Mouse (Mus musculus): ENCODE measurements around the gene Sec14l3.
"Not testable (repeated sequence)": the region's sequence is repeated elsewhere in the genome, so short reads cannot be mapped to it uniquely, and the experiment has no call there.

Gene Sec14l3

DNA sequence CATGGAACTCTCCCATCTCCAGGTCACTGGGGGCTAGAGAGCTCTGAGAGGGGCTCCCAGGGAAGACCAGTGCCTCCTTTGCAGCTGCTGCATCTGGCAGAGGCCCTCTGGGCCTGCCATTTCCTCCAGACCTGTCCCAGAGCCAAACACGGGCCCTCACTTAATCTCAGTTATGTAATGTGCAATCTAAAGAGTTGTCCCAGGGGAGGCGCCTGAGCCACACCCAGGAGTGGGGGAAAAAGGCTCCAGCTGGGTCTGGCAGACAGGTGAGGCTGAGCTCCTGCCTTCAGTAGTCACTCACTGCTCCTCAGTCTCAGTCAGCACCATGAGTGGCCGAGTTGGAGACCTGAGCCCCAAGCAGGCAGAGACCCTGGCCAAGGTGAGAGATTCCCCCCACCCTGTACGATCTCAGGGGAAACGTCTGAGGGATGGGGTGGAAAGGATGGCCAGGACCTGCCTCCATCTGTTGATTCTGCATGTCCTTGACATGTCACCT is at the start of gene Sec14l3:
TSS of gene Sec14l3 (plus strand) at position 215 of the 496 bp plus-strand sequence.
- DNase-seq (ENCODE audit: low spot score), result no peak

DNA sequence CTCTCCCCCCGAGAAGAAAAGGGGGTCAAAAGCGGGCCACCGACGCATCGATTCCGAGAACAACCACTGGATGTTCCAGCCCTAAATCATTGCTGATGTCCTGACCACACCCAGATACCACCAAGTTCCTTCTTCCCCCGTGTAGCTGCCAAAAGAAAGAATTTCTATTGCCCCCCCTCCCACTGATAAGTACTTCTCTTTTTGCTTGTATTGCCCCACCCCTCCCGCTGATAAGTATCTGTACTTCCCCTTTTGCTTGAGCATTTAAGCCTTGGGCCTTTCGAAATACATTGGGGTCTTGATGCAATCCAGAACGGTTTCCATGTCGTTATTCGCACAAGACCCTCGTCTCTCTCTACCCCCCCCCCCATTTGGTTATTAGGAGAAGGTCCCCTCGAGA is 48.8 kb upstream of the Sec14l3 start:
- not testable (repeated sequence) for DNase-seq (ENCODE audit: low spot score)

DNA sequence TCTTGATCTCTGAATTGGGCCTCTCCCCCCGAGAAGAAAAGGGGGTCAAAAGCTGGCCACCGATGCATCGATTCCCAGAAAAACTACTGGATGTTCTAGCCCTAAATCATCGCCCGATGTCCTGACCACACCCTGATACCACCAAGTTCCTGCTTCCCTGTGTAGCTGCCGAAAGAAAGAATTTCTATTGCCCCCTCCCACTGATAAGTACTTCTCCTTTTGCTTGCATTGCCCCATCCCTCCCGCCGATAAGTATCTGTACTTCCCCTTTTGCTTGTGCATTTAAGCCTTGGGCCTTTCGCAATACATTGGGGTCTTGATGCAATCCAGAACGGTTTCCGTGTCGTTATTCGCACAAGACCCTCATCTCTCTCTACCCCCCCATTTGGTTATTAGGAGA is 42.5 kb upstream of the Sec14l3 start:
- DNase-seq (ENCODE audit: low spot score), result not testable (repeated sequence)

DNA sequence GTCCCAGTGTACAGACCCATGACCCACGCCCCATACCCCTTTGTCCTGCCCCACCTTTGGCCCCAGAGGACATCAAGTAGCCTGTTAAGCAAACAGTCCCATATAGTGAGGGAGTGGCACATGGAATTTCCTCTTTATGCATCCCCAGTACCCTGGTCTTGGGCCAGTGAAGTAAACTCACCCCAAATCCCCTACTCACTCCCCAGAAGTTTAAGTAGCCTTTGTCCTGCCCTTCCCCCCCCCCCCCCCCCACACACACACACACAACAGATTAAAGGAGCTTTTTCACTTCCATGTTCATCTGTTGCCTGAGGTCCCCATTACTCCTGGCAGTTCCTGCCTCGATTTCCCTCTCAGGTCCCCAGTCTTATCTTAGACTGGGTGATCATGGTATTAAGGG is 41.3 kb upstream of the Sec14l3 start:
- no peak for DNase-seq (ENCODE audit: low spot score)

DNA sequence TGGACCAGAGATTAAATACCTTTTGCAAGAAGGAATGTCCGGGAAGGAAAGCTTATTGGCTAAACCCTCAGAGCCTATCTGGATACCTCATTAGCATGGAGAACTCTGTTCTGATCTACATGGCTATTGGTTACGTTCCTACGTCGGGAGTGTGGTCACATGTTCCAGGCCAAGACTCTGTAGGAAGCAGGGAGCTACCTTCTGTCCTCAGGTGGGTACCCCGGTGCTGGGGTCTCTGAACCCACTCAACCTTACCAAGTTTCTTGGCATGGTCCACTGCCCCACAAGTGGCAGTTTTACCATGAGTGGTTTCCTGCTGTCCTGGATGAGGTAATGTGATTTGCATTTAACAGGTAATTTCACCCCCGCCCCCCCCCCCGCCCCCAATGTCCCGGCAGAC is 37.6 kb upstream of the Sec14l3 start:
- DNase-seq (ENCODE audit: low spot score), result no peak

DNA sequence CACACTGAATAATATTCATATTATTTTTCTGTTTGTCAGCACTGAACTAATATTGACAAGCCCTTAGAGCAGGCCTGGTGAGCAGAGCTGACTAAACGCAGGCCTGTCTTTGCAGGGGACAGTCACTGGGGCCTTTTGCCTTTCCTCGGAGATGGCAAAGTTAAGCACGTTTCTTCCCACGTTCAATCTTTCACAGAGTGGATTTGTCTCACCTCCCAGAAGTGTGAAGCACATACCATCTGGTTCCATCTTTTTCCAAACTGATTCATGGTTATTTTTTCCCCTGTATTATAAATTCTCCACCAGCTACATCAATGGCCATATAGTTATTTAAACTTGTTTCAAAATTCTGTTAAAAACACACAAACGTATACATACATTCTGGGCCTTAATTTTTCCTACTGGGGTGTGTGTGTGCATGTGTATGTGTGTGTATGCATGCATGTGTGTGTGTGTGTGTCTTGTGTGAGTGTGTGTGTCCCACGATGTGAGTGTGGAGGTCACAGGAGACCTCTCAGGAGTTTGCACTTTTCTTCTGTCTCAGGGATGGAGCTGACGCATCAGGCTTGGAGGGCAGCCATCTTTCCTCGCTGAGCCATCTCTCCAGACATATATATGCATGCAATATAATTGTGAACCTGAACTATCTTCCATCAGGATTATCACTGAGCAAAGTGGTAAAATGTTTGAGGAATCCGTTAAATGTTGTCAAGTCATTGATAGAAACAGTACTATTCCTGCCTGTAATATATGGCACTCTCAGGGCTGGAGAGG is 36.9 kb upstream of the Sec14l3 start:
- no peak for DNase-seq (ENCODE audit: low spot score)

DNA sequence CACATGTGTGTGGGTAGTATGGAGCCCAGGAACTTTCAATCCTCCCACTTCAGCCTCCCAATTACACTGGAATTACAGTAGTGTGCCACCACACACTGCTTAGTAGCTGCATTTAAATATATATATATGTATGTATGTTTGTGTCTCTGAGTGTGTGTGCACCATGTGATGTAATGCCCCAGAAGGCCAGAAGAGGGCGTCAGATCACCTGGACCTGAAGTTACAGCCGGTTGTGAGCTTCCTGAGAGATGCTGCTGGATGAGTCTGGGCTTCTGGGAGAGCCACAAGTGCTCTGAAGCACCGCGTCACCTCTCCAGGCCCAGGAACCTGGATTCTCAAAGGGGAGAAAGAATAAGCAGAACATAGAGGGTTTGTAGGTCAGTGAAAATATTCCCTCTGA is 35.3 kb upstream of the Sec14l3 start:
- DNase-seq (ENCODE audit: low spot score), result no peak

DNA sequence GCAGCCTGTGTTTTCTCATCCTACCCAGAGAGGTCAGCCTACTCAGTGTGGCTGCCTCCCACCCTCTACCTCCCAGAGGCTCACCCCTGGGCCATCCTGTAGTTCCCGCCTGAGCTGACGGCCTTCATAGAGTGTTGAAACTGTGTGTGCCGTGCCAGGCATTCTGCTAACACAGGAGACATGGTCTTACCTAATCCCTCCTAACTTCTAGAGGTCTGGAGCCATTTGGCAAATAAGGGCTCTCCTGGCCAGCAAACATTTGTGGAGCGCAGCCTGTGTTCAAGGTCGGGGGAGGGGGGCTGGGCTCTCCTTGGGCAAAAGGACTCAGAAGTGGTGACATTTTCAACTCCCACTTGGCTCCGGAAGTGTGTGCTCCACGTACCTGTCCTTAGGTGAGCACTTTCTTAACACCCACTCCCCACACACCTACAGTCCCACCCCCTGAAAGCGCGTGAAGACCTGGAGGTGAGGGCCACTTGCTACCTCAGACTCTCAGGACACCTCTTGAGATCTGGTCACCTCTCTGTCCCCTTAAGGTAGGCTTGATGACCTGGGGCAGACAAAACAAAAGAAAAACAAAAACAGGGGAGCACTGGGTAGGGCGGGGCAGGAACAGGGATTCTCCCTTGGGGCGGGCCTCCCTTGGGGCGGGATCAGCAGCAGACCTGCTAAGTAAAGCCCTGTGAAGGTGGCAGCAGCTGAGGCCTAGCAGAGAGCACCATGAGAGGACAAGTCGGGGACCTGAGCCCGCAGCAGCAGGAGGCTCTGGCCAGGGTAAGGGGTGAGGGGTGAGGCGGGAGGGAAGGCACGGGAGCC is 33.3 kb upstream of the Sec14l3 start, which contains the start of gene Sec14l4:
TSS of gene Sec14l4 (plus strand) at position 337 of the 816 bp plus-strand sequence.
- no peak for DNase-seq (ENCODE audit: low spot score)

DNA sequence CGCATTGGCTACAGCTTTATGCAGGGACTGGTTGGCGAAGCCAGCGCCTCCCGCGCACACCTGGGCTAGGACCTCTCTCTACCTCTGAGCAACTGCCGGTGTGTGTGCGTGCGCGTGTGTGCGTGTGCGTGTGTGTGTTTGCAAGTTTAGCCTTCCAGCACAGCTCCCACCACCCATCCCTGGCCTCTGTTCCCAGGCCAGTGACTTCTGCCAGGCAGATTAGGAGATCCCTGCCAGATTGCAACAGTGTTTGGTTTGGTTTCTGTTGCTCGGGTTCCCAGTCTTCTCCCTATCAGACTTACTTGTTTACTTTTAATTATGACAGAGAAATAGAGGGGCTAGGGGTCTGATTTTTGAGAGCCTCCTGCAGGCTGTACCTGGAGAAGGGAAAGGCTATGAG is 32.7 kb upstream of the Sec14l3 start:
- no peak for DNase-seq (ENCODE audit: low spot score)

DNA sequence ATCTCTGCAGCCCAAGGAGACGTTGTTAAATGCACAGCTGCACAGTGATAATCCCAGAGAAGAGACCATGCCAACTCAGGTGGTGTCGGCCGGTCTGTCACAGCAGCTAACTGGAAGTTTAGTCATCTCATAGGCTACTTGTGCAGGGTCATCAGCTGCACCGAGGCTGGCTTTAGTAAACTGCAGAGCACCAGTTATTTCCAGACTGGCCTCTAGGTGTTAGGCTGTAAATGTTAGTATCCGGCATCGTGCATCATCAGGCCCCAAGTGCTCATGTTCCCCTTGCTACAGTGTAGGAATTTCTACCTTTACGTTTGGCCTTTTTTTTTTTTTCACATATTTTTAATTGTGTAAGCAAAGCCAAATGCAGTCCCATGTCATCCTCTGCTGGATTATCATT is 31.2 kb upstream of the Sec14l3 start:
- no peak for DNase-seq (ENCODE audit: low spot score)

DNA sequence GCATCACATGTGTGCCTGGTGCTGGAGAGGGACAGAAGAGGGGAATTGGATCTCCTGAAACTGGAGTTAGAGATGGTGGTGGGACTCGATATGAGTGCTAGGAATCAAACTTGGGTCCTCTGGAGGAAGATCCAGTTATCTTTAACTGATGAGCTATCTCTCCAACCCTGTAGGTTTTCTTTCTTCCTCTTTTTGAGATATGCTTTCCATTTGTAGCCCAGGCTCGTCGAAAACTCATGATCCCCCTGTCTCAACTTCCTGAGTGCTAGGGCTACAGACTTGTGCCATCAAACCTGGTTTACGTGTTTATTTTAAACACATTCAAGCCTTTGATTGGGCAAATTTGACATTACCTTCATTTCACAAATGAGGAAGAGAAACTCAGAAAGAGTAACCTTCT is 30.5 kb upstream of the Sec14l3 start:
- DNase-seq (ENCODE audit: low spot score), result no peak

DNA sequence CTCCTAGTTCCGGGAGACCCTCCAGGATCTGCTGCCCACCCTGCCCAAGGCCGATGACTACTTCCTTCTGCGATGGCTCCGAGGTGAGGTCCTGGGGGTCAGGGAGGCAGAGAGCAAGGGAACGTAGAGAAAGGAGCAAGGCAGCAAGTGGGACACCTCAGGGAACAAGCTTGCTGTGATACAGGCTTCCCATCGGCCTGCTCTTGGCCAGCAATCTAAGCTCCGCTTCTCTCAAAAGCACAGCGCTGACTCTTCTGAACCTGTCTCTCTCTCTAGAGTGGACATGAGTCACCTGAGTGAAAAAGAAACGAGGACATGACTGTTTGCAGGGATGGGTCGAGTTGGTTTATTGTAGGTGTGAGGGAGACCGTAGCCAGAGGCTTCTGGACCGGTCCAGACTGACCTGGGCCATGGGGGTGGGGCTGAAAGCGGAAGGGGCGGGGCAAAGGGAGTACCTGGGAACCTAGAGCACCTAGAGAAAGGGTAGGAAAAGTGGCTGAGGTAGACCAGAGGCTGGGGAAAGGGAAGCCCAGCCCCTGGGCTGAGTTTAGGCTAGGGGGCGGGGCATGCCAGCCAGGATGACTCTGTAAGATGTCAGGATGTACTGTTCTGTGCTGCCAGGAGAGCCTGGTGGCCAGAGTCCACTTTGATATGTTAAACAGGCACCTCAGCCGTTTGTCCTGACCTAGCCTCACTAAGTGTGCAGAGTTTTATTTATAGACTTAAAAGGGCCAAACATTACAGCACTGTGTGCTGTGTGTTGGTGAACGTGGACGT is 29.3 kb upstream of the Sec14l3 start:
- no peak for DNase-seq (ENCODE audit: low spot score)

DNA sequence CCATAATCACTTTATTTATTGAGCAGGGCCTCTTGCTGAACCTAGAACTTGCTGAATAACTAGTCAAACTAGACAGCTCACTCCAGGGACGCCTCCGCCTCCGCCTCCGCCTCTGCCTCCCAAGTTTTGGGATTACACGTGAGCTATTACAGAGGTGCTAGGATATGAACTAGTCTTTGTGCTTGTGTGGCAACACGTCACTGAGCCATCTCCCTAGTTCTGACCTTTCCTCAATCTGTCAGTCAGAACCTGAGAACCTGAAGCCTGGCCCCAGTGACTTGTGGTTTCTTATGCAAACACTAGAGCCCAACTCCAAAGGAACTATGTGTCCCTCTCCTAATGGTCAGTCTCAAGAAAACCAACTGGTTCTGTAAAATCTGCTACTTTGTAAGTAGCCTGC is 28.7 kb upstream of the Sec14l3 start:
- DNase-seq (ENCODE audit: low spot score), result no peak

DNA sequence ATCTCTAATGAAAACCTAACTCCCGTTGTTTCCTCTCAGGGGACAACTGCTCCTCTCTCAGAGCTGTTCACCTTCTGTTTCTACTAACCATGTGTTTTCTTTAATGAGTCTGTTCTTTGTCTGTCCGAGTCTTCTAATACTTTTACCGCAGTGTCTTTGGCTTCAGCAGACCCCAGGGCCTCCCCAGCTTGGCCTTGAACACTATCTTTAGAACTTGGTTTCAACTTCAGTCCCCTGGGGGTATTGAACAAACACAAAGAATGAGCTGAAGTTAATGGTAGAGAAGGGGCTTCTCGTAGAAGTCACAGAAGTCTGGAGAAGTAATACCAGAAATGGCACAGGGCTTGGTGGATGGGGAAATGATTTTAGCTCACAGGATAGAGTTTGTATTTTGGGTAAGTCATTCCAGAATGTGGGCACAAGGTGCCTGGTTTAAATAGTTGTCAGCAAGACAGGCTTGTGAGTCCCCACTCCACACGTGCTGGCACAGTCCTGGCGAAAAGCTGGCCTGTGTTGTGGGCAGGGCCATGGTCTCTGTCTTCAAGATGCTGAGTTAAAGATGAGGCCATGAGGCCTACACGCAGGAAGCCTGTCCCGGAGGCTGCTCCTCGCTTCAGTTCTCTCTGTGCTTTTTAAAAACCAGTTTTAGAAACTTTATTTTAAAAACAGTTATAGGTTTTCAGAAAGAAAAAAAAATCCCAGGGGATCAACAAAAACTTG is 28.1 kb upstream of the Sec14l3 start:
- DNase-seq (ENCODE audit: low spot score), result no peak

DNA sequence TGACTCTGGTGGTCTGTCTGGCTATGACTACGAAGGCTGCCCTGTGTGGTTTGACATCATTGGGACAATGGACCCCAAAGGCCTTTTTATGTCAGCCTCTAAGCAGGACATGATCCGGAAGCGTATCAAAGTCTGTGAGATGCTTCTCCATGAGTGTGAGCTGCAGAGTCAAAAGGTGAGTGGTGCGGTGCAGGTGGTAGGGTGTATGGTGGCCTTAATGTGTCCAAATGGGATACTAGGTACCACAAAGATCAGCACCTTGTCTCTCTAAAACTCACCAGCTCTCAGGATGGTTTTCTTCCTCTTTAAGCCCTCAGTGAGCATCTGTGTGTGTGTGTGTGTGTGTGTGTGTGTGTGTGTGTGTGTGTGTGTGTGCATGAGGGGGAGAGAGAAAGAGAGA is 24.7 kb upstream of the Sec14l3 start:
- DNase-seq (ENCODE audit: low spot score), result no peak

DNA sequence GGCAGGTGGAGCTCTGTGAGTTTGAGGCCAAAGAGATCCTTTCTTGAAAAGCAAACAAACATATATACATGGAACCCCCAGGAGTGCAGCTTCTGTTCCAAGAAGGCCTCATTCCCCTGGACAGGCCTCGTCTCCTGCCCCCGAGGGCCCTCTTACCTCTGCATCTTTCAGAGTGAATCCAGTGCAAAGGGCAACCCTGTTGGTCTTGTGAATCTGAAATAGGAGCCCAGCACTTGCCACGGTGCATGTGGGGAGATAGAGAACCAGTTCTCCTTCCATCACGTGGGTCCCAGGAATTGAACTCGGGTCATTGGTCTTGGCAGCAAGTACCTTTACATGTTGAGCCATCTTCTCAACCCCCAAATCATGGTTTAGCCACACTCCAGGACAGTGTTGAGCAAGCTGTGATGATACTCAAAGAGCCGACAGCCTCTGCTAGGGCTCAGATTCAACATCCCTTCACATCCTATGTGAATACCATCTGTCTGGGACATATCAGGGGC is 23.5 kb upstream of the Sec14l3 start:
- DNase-seq (ENCODE audit: low spot score), result no peak

DNA sequence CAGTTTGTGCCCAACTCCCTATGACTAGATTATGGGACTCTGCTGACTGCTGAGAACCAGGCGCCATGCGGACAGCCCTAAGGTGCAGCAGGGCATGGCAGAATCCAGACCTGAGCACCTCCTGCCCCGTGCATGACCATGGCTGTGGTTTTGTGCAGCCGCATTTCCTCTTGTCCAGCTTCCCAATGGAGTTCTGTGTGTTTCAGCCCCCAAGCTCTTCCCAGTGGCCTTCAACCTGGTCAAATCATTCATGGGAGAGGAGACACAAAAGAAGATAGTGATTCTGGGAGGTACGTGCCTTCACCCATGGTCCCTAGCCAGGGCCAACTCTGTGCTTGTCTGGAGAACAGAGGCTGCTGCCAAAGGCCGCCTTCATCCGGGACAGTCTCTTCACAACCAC is 21.6 kb upstream of the Sec14l3 start:
- DNase-seq (ENCODE audit: low spot score), result no peak

DNA sequence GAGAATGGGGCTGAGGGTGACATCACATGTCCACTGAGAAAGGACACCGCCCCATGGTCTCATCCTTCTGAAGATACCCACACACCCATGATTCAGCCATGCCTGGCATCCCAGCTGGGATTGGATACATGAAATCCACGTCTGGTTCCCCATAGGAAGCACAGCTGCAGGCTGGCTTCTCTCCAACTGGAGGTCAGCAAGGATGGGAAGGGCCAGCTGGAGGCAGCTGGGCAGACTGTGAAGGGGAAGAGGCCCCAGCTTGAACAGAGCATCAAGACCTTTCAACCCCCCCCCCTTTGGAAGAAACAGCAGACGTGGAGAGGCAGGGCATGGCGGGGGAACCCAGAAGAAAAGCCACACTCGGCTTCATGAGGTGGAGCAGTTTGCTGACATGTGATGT is 18.1 kb upstream of the Sec14l3 start:
- DNase-seq (ENCODE audit: low spot score), result no peak

DNA sequence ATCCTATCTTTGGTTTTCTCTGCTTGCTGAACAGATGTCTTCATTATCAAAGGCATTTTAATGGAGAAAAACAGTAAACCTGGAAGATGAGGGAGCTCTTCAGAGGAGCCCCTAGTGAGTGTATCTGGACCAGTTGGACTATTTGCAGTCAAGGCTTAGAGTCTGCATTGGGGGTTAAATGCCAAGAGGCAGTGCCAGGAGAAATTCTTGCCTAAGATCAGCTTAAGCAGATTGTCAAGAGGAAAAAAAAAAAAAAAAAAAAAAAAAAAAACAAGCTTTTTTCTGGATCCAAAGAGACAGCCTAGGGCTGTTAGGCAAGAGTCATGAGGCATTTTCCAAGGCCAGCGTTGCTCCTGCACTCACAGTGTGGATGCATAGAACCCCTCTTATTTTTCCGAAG is 16.9 kb upstream of the Sec14l3 start:
- DNase-seq (ENCODE audit: low spot score), result no peak

DNA sequence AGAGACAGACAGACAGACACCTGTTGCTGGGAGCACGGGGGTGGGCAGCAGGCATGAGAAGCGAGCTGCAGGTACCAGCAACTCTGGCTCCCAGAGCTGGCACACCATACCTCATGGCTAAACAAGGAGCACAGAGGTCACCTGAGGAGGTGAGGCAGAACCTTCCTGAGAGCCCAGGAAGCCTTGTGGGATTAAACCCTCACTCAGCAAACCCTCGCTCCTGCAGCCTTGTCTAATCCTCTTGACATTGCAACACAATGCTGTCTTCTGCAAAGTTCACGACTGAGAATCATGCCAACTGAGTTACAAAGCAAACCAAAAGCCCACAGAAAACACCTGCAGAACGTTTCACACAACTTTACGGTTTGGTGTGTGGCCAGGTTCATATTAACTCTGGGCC is 16.2 kb upstream of the Sec14l3 start:
- DNase-seq (ENCODE audit: low spot score), result no peak

DNA sequence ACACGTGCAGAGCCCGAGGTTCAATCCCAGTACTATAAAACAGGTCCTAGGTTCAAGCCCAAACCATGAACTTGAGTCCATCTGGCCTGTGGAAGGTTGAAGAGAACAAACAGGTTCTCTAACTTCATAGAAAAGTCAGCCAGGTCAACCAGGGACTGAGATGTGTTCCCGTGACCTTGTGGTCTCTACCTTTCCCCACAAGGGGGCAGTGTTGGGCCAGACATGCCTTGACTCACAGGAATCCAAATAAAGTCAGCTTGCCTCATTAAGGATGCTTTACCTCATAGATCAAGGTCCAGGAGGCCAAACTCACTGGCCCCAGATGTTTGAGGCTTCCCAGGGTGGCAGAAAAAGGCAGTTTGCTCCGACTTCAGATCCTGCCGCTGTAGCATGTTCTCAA is 11.1 kb upstream of the Sec14l3 start:
- DNase-seq (ENCODE audit: low spot score), result no peak

Data from urinary bladder, postnatal 10 days (tissue).